Mouse (Mus musculus) stomach, embryonic 14.5 days (tissue): ENCODE measurements at regions not wholly inside any gene's neighbourhood (a gene's known extent, or its start where the extent isn't known, plus 50 kb on each side); places are given as distances from the start of the nearest gene placed in this dataset.

Experiments used
- ATAC-seq: fragments of 200-750 bp; cut with Nextera tagmentation; 2 replicates; pipeline ENCODE4 v1.8.0; 2017; ENCODE audit warnings: low read depth, moderate TSS enrichment; ENCODE audit not compliant: insufficient number of reproducible peaks, insufficient read depth, low FRiP score
- H3K27ac ChIP-seq: fragments of 300-500 bp; sonication (generic); 2 replicates; pipeline ENCODE4 v1.5.1; 2014; ENCODE audit warnings: mild to moderate bottlenecking, low read length, moderate library complexity, mixed read lengths
- H3K27me3 ChIP-seq: fragments of 300-500 bp; sonication (generic); 2 replicates; pipeline ENCODE4 v1.6.1; 2014; ENCODE audit warnings: low read length, control low read depth, mixed read lengths; ENCODE audit not compliant: control insufficient read depth, insufficient read depth
- H3K36me3 ChIP-seq: fragments of 300-500 bp; sonication (generic); 2 replicates; pipeline ENCODE4 v1.6.1; 2014; ENCODE audit warnings: mild to moderate bottlenecking, control low read depth, low read length, moderate library complexity, mixed read lengths; ENCODE audit not compliant: control insufficient read depth, insufficient read depth
- H3K4me1 ChIP-seq: fragments of 300-500 bp; sonication (generic); 2 replicates; pipeline ENCODE4 v1.6.1; 2014; ENCODE audit warnings: low read length, control low read depth, mixed read lengths; ENCODE audit not compliant: control insufficient read depth, insufficient read depth
- H3K4me2 ChIP-seq: fragments of 300-500 bp; sonication (generic); replicated peaks from 2 replicates; pipeline ENCODE4 v1.6.1; 2014; ENCODE audit warnings: low read depth, low read length, control low read depth
- H3K4me3 ChIP-seq: fragments of 300-500 bp; sonication (generic); 2 replicates; pipeline ENCODE4 v1.5.1; 2014; ENCODE audit warnings: low read depth, low read length, control low read depth
- H3K9ac ChIP-seq: fragments of 300-500 bp; sonication (generic); replicated peaks from 2 replicates; pipeline ENCODE4 v1.6.1; 2014; ENCODE audit warnings: low read depth, mild to moderate bottlenecking, control low read depth, low read length, moderate library complexity, mixed read lengths
- H3K9me3 ChIP-seq: fragments of 300-500 bp; sonication (generic); 2 replicates; pipeline ENCODE4 v1.6.1; 2016; ENCODE audit warnings: low read depth, low read length, control low read depth; ENCODE audit not compliant: control insufficient read depth
- WGBS: fragments of 180-500 bp; shearing (Covaris S2); extraction: QIAGEN DNeasy Blood & Tissue Kit; methylation state at CpG from one replicate; pipeline ENCODE4 v1.1.7; 2014; 5-methylcytosine and 5-hydroxymethylcytosine counted together

DNA sequence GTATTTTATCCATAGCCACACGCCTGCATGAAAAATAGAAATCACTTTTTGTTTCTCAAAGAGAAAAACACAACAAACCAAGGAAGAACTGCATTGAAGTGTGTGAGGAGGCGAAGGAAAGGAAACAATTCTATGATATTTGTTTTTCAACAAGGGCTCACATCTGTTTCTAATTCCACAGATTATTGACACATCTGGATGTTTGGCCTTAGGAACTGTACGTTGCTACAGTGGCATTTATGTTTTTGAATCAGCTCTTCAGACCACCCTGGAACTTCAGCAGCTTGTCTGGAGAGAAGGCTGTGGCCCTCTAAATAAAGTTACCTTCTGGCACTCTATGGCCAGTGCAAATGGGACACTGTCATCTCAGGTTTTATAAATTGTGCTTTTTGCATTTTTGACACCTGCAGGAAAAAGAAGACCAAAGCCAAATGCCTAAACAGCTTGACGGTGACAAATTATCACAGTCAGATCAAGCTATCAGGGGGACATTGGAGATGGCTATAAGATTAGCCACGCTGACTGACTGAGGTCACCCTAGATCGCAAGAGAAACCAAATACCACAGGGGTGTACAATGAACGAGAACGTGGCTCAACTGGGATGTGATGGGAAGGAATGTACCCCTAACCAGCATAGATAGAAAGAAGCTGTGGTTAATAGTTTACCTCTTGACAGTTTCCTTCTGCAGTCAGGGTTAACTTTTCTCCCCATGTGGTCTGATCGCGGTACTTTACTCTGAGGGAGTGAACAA lies 182.0 kb downstream of the Klf5 start:
- H3K4me1 ChIP-seq, result no peaks in the 10 kb centered on the region
- ATAC-seq, result no peak
- H3K9ac ChIP-seq, result no peak overlapping the region
- WGBS, result 58% methylated on average over 10 of the region's 10 CpGs
- no peak overlapping the region for H3K27ac ChIP-seq
- H3K36me3 ChIP-seq, result no peaks in the 10 kb centered on the region
- no peaks in the 10 kb centered on the region for H3K9me3 ChIP-seq
- H3K27me3 ChIP-seq, result no peaks in the 10 kb centered on the region
- no peak overlapping the region for H3K4me2 ChIP-seq
- H3K4me3 ChIP-seq, result no peak overlapping the region

DNA sequence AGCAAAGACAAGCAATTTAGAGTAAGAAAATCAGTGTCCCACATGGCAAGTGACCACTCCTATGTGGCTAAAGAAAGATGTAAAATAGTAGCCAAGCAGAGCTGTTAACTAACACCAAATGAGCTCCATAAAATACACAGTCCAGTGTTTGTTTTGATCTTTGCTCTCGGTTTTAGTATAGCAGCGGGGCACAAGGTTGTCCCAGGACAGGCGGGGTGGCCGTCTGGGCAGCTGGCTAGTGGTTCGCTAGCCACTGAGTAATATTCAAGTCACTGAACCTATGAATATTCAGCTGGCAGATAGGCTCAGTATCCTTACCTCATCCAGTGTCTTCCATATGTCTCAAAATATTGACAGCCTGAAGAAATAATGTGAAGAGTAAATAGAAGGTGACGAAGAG lies 189.5 kb downstream of the Klf5 start:
- H3K9ac ChIP-seq, result no peak overlapping the region
- WGBS, result 44% methylated on average over 6 of the region's 6 CpGs
- H3K4me1 ChIP-seq, result no peaks in the 10 kb centered on the region
- no peaks in the 10 kb centered on the region for H3K9me3 ChIP-seq
- no peaks in the 10 kb centered on the region for H3K36me3 ChIP-seq
- H3K4me2 ChIP-seq, result no peak overlapping the region
- no peak overlapping the region for H3K4me3 ChIP-seq
- no peak overlapping the region for H3K27ac ChIP-seq
- H3K27me3 ChIP-seq, result no peaks in the 10 kb centered on the region
- ATAC-seq, result 0 out of 2 replicates have a peak, but pooled peaks have one; percentile 23

DNA sequence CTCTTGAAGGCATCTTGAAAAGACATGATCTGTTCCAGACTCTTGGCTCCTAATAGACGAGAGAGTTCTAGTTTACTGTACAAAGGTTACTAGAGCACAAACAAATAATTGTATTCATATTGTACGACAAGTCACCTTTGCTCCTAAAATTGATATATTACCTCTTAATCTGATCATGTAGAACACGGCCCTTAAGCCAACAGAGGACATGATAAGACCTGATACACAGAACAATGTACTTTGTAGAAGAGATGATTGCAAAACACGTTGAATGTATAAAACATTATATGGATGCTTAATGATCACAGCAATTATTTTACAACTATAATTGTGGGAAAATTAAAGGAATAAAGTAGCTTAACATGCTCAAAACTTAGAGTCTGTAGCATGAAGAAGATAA lies 194.7 kb downstream of the Klf5 start:
- Histone ChIP-seq H3K27ac (no peak overlapping the region), H3K4me1 (no peaks in the 10 kb centered on the region), H3K9me3 (no peaks in the 10 kb centered on the region), H3K4me2 (no peak overlapping the region), H3K36me3 (no peaks in the 10 kb centered on the region), H3K27me3 (no peaks in the 10 kb centered on the region), H3K9ac (no peak overlapping the region), H3K4me3 (no peak overlapping the region)
- WGBS, result 69% methylated on average over 4 of the region's 4 CpGs
- ATAC-seq, result no peak

DNA sequence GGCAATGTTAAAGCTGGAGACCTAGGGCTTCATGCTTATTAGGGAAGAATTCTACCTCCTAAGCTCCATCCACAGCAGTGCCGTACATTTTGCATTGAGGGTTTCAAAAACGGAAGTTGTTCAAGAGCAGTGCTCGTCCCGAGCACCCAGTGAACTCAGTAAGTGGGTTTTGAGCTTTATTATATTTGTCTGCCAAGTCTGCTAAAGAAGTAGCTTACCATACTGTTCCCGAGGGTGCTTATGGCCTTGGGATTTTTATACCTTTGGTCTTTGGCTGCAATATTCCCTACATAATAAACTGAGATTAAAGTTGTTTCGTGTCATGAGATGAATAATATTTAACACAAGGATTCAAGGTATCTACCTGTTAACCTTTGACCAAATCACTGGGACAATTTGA lies 195.2 kb downstream of the Klf5 start:
- whole genome bisulfite sequencing, result 85% methylated on average over 6 of the region's 6 CpGs
- Histone ChIP-seq H3K9me3 (no peaks in the 10 kb centered on the region), H3K4me3 (no peak overlapping the region), H3K27me3 (no peaks in the 10 kb centered on the region), H3K27ac (no peak overlapping the region), H3K9ac (no peak overlapping the region), H3K4me2 (no peak overlapping the region), H3K4me1 (no peaks in the 10 kb centered on the region), H3K36me3 (no peaks in the 10 kb centered on the region)
- no peak for ATAC-seq

DNA sequence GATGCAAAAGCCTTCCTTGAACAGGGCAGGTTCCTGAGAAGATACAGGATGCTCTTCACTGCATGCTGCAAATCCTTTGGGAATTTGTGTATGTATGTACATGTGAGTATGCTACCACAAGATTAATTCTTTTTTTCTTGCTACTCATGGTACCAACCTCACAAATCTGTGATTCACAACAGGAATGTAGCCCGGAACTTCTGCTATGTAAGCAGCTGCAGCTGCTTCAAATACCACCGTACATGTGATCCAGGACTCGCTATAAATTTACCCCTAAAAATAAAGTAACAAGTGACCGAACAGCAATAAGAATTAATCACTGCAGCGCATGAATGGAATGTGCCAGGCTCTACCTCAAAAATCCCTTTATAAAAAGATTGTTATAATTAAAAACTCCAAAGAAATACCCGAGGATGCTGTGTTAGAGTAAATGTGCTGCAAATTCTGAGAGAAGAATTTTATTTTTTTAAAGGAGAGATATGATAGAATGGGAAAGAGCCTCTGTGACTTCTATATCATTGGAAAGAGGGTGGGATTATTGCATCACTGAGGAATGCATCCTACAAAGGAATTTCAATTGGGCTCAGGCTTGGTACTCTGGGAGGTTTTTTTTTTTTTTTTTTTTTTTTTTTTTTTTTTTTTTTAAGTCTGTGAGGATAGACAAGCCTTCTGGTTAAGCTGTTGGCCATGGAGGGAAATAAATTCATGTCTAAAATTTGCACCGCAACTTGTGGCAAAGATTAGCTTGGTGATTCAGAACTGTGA lies 201.2 kb downstream of the Klf5 start:
- no peak overlapping the region for H3K27ac ChIP-seq
- ATAC-seq, result no peak
- H3K4me2 ChIP-seq, result no peak overlapping the region
- no peaks in the 10 kb centered on the region for H3K4me1 ChIP-seq
- no peak overlapping the region for H3K4me3 ChIP-seq
- no peak overlapping the region for H3K9ac ChIP-seq
- H3K9me3 ChIP-seq, result 0 out of 2 replicates have a peak, but pooled peaks cover 3% of the 10 kb centered on the region
- no peaks in the 10 kb centered on the region for H3K36me3 ChIP-seq
- 77% methylated on average over 7 of the region's 7 CpGs for WGBS
- H3K27me3 ChIP-seq, result no peaks in the 10 kb centered on the region

DNA sequence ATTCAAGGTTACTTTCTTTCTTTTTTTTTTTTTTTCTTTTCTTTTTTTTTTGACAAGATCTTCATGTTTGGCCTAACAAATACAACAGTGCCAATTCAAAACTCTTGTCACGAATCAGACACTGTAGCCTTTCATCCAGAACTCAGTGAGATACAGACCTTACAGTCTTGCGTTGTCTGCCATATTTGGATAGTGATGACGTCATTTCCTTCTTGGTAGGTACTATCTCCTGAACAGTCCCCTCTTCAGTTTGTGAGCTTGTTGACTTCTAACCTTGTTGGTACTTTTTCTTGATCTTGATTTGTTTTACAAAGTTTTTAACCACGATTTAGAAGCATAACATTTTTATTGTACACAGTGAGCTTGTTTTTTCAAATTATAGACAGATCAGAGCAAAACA lies 206.4 kb downstream of the Klf5 start:
- 78% methylated on average over 4 of the region's 4 CpGs for WGBS
- Histone ChIP-seq H3K27ac (no peak overlapping the region), H3K36me3 (no peaks in the 10 kb centered on the region), H3K4me3 (no peak overlapping the region), H3K27me3 (no peaks in the 10 kb centered on the region), H3K9me3 (0 out of 2 replicates have a peak, but pooled peaks cover 3% of the 10 kb centered on the region), H3K9ac (no peak overlapping the region), H3K4me2 (no peak overlapping the region), H3K4me1 (no peaks in the 10 kb centered on the region)
- ATAC-seq, result no peak

DNA sequence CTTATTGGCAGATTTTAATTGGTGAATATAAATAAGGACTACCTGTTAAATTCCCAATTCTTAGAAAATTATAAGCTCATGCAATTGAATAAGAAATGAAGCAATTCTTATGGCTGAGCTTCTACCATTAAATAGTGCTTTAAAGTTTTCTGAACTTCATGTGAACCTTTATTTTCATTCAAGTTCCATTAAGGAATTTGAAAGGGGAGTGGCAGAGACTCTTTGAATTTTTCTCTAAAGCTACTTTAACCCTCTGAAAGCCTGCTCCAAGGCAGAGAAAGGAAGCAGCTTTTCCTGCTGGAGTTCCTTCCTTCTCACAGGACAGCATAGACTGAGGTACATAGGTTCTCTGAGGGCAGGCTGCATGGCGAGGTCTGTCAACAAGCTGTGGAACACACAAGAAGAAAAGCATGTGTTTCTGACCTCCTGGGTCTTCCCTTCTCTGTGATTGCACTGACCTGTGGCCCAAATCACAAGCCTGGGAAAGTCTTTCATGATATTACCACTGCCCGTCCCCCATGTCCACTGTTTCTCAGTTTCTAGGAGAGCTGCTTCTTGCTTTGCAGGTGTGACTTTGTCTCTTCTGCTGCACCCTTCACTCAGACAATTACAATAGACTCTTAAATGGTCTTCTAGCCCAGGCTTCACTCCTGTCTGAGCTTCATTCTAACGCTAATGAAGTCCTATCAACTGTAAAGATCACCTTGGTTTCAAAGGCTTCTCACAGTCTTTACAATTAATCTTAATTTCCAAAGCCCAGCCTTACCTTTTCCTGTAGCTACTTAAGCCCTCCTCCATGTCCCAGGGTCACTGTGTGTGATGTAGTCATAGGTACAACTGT lies 211.4 kb downstream of the Klf5 start:
- Histone ChIP-seq H3K4me3 (no peak overlapping the region), H3K9me3 (no peaks in the 10 kb centered on the region), H3K27ac (no peak overlapping the region), H3K9ac (no peak overlapping the region), H3K4me1 (no peaks in the 10 kb centered on the region), H3K4me2 (no peak overlapping the region), H3K36me3 (no peaks in the 10 kb centered on the region), H3K27me3 (no peaks in the 10 kb centered on the region)
- WGBS, result 38% methylated on average over 3 of the region's 3 CpGs
- no peak for ATAC-seq

DNA sequence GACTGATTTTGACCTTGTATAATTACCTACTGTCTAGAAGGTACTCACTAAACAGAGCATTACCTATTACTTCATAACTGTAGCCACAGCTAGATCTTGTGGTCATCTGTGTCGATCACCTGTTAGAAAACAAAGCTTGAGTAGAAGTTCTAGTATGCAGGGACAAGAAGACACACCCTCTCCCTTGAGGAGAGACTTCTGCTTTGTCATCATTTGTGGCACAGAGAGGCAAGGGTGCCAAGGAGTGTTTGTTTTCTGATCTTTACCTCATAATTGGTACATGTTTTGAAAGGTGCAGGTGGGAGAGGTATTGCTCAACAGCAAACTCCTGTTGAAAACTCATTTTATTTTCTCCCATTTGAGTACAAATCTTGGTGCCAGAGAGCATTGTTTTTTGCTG lies 217.0 kb downstream of the Klf5 start:
- 86% methylated on average over 1 of the region's 1 CpGs for WGBS
- Histone ChIP-seq H3K27me3 (no peaks in the 10 kb centered on the region), H3K9ac (no peak overlapping the region), H3K9me3 (no peaks in the 10 kb centered on the region), H3K36me3 (no peaks in the 10 kb centered on the region), H3K4me1 (no peaks in the 10 kb centered on the region), H3K4me3 (no peak overlapping the region), H3K27ac (no peak overlapping the region), H3K4me2 (no peak overlapping the region)
- no peak for ATAC-seq
